Mouse (Mus musculus) E14TG2a.4 (cell line): Measurements from ENCODE around the gene Spint2.

Source experiments
- CTCF ChIP-seq: conservative IDR thresholded peaks from 2 replicates; pipeline ENCODE4 v1.5.1; 2014; ENCODE audit warnings: low read length
- NANOG ChIP-seq: IDR thresholded peaks from 2 replicates; pipeline ENCODE4 v1.6.1; 2014; ENCODE audit warnings: borderline replicate concordance, low read length, mixed read lengths
- POU5F1 ChIP-seq: IDR thresholded peaks from 2 replicates; pipeline ENCODE4 v1.6.1; 2014; ENCODE audit warnings: low read length, borderline replicate concordance

GRCm38 (mm10) chr7:29296998-29297397 is 15.3 kb upstream of the Spint2 start:
- TF ChIP-seq CTCF = peak; percentile 78
- no peak for TF ChIP-seq NANOG
- no peak for TF ChIP-seq POU5F1
